Mouse (Mus musculus): ENCODE measurements around the gene Xrn1. TPM values are rescaled to one million over a fixed set of nuclear protein-coding genes. Genes with fewer than 3 reads are reported as not detected.

Gene Xrn1
- polyA plus RNA-seq, 1 experiment from 2014 or later: 19.4 TPM

- no peak overlapping the region for H3K4me2 ChIP-seq (ENCODE audit: low read length)
- 83% methylated on average over 3 of the region's 3 CpGs for WGBS
- ATAC-seq (replicated peaks; ENCODE audit: low FRiP score, low TSS enrichment, low read depth): no peak; the same call in 1 of the 2 replicates
Observed at GRCm38 (mm10) chr9:95959732-95960428, 5.3 kb downstream of the Xrn1 start.

GRCm38 (mm10) chr9:95961058-95961457, 6.5 kb downstream of the Xrn1 start:
- ATAC-seq (replicated peaks; ENCODE audit: low FRiP score, low TSS enrichment, low read depth) (no peak), DNase-seq (ENCODE audit: low spot score) (no peak)
- no peaks in the 10 kb centered on the region for H3K27me3 ChIP-seq (replicated peaks; ENCODE audit: control insufficient read depth, insufficient read depth, low read length)

More at GRCm38 (mm10) chr9:95959732-95960428, 5.3 kb downstream of the Xrn1 start:
- no peak overlapping the region for H3K4me3 ChIP-seq (ENCODE audit: low read depth, low read length)
- no peaks in the 10 kb centered on the region for H3K4me1 ChIP-seq (replicated peaks; ENCODE audit: control insufficient read depth, insufficient read depth, low read length)
- H3K27me3 ChIP-seq (replicated peaks; ENCODE audit: control insufficient read depth, insufficient read depth, low read length): no peaks in the 10 kb centered on the region
- no peak for DNase-seq (ENCODE audit: low spot score)
- H3K9ac ChIP-seq (ENCODE audit: low read length): no peak overlapping the region
- no peak overlapping the region for H3K27ac ChIP-seq (ENCODE audit: low read depth)
- no peaks in the 10 kb centered on the region for H3K9me3 ChIP-seq (ENCODE audit: control insufficient read depth, low read length)
- H3K36me3 ChIP-seq (ENCODE audit: control insufficient read depth, insufficient read depth, low read length): peaks cover 18% of the 10 kb centered on the region

DNA sequence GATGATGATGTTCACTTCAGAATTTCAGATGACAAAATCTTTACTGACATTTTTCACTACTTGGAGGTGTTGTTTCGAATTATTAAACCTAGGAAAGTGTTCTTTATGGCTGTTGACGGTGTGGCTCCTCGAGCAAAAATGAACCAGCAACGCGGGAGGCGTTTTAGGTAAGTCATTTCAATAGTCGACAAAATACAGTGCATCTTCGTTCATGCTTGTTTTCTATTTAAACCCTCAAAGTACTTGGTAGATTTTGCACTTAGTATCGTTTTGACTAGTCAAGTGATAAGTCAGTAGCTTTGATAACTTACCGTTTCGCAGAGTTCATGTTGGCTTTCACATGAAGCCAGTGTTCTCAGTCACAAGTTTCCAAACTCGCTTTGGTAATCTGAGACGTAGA, 9.5 kb downstream of the Xrn1 start:
- DNase-seq (ENCODE audit: low spot score) (no peak), ATAC-seq (replicated peaks; ENCODE audit: low FRiP score, low TSS enrichment, low read depth) (no peak)
- Histone ChIP-seq H3K4me2 (ENCODE audit: low read length) (no peak overlapping the region), H3K27ac (ENCODE audit: low read depth) (no peak overlapping the region), H3K9ac (ENCODE audit: low read length) (no peak overlapping the region), H3K4me3 (ENCODE audit: low read depth, low read length) (no peak overlapping the region), H3K4me1 (replicated peaks; ENCODE audit: control insufficient read depth, insufficient read depth, low read length) (no peaks in the 10 kb centered on the region), H3K36me3 (ENCODE audit: control insufficient read depth, insufficient read depth, low read length) (peaks cover 49% of the 10 kb centered on the region), H3K27me3 (replicated peaks; ENCODE audit: control insufficient read depth, insufficient read depth, low read length) (no peaks in the 10 kb centered on the region), H3K9me3 (ENCODE audit: control insufficient read depth, low read length) (no peaks in the 10 kb centered on the region)
- WGBS: 96% methylated on average over 13 of the region's 13 CpGs

More at GRCm38 (mm10) chr9:95961058-95961457, 6.5 kb downstream of the Xrn1 start:
- Histone ChIP-seq H3K9ac (ENCODE audit: low read length) (no peak overlapping the region), H3K4me2 (ENCODE audit: low read length) (no peak overlapping the region), H3K36me3 (ENCODE audit: control insufficient read depth, insufficient read depth, low read length) (peaks cover 30% of the 10 kb centered on the region), H3K27ac (ENCODE audit: low read depth) (no peak overlapping the region), H3K9me3 (ENCODE audit: control insufficient read depth, low read length) (no peaks in the 10 kb centered on the region), H3K4me3 (ENCODE audit: low read depth, low read length) (no peak overlapping the region), H3K4me1 (replicated peaks; ENCODE audit: control insufficient read depth, insufficient read depth, low read length) (no peaks in the 10 kb centered on the region)

GRCm38 (mm10) chr9:95978279-95978678, 23.7 kb downstream of the Xrn1 start:
- Histone ChIP-seq H3K4me3 (ENCODE audit: low read depth, low read length) (no peak overlapping the region), H3K36me3 (ENCODE audit: control insufficient read depth, insufficient read depth, low read length) (peaks cover 70% of the 10 kb centered on the region), H3K4me2 (ENCODE audit: low read length) (no peak overlapping the region), H3K4me1 (replicated peaks; ENCODE audit: control insufficient read depth, insufficient read depth, low read length) (no peaks in the 10 kb centered on the region), H3K27me3 (replicated peaks; ENCODE audit: control insufficient read depth, insufficient read depth, low read length) (no peaks in the 10 kb centered on the region), H3K9ac (ENCODE audit: low read length) (no peak overlapping the region), H3K9me3 (ENCODE audit: control insufficient read depth, low read length) (no peaks in the 10 kb centered on the region), H3K27ac (ENCODE audit: low read depth) (no peak overlapping the region)
- 86% methylated on average over 2 of the region's 2 CpGs for WGBS
- DNase-seq (ENCODE audit: low spot score) (no peak), ATAC-seq (replicated peaks; ENCODE audit: low FRiP score, low TSS enrichment, low read depth) (no peak)

DNA sequence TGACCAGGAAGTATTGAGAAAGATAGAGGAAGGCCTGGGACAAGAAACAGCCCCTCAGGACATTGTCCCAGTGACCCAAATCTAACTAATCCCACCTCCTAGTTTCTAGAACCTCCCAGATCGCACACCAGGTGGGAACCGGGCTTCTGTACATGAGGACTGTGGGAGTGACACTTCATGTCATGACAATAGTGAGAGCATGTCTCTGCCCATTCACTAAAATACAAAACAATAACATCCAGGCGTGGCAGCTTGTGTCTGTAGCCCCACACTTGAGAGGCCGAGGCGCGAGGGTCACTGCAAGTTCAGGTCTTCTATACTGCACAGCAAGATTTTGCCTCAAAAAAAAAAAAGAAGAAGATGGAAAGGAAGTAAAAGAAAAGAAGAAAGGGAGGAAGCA, 25.3 kb downstream of the Xrn1 start:
- Histone ChIP-seq H3K4me3 (ENCODE audit: low read depth, low read length) (no peak overlapping the region), H3K27ac (ENCODE audit: low read depth) (no peak overlapping the region), H3K9ac (ENCODE audit: low read length) (no peak overlapping the region), H3K9me3 (ENCODE audit: control insufficient read depth, low read length) (no peaks in the 10 kb centered on the region), H3K4me2 (ENCODE audit: low read length) (no peak overlapping the region), H3K27me3 (replicated peaks; ENCODE audit: control insufficient read depth, insufficient read depth, low read length) (no peaks in the 10 kb centered on the region), H3K4me1 (replicated peaks; ENCODE audit: control insufficient read depth, insufficient read depth, low read length) (no peaks in the 10 kb centered on the region), H3K36me3 (ENCODE audit: control insufficient read depth, insufficient read depth, low read length) (peaks cover 69% of the 10 kb centered on the region)
- ATAC-seq (replicated peaks; ENCODE audit: low FRiP score, low TSS enrichment, low read depth) (no peak), DNase-seq (ENCODE audit: low spot score) (no peak)
- 90% methylated on average over 6 of the region's 6 CpGs for WGBS

DNA sequence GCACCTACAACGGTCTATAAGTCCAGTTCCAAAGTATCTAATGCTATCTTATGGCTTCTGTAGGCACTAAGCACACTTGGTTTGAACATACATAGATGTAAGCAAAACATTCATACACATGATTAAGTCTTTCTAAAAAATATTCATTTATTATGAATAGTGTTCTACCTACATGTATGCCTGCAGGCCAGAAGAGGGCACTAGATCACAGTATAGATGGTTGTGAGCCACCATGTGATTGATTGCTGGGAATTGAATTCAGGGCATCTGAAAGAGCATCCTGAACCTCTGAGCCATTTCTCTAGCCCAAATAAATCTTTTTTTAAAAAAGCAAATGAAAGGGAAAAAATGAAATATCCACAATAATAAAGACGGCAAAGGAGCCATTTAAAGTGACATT, 37.7 kb downstream of the Xrn1 start:
- Histone ChIP-seq H3K27me3 (replicated peaks; ENCODE audit: control insufficient read depth, insufficient read depth, low read length) (no peaks in the 10 kb centered on the region), H3K27ac (ENCODE audit: low read depth) (no peak overlapping the region), H3K9me3 (ENCODE audit: control insufficient read depth, low read length) (no peaks in the 10 kb centered on the region), H3K9ac (ENCODE audit: low read length) (no peak overlapping the region), H3K4me1 (replicated peaks; ENCODE audit: control insufficient read depth, insufficient read depth, low read length) (no peaks in the 10 kb centered on the region), H3K4me3 (ENCODE audit: low read depth, low read length) (no peak overlapping the region), H3K36me3 (ENCODE audit: control insufficient read depth, insufficient read depth, low read length) (peaks cover 71% of the 10 kb centered on the region), H3K4me2 (ENCODE audit: low read length) (no peak overlapping the region)
- DNase-seq (ENCODE audit: low spot score): no peak
- no peak for ATAC-seq (replicated peaks; ENCODE audit: low FRiP score, low TSS enrichment, low read depth)
- WGBS: 98% methylated on average over 2 of the region's 2 CpGs

- no peak for ATAC-seq (replicated peaks; ENCODE audit: low FRiP score, low TSS enrichment, low read depth)
- Histone ChIP-seq H3K9ac (ENCODE audit: low read length) (no peak overlapping the region), H3K4me2 (ENCODE audit: low read length) (no peak overlapping the region), H3K27me3 (replicated peaks; ENCODE audit: control insufficient read depth, insufficient read depth, low read length) (no peaks in the 10 kb centered on the region), H3K9me3 (ENCODE audit: control insufficient read depth, low read length) (no peaks in the 10 kb centered on the region), H3K36me3 (ENCODE audit: control insufficient read depth, insufficient read depth, low read length) (peaks cover 91% of the 10 kb centered on the region), H3K27ac (ENCODE audit: low read depth) (no peak overlapping the region), H3K4me1 (replicated peaks; ENCODE audit: control insufficient read depth, insufficient read depth, low read length) (no peaks in the 10 kb centered on the region), H3K4me3 (ENCODE audit: low read depth, low read length) (no peak overlapping the region)
- DNase-seq (ENCODE audit: low spot score): no peak
- WGBS: 82% methylated on average over 7 of the region's 7 CpGs
Observed at GRCm38 (mm10) chr9:96004455-96004854, 49.9 kb downstream of the Xrn1 start.

DNA sequence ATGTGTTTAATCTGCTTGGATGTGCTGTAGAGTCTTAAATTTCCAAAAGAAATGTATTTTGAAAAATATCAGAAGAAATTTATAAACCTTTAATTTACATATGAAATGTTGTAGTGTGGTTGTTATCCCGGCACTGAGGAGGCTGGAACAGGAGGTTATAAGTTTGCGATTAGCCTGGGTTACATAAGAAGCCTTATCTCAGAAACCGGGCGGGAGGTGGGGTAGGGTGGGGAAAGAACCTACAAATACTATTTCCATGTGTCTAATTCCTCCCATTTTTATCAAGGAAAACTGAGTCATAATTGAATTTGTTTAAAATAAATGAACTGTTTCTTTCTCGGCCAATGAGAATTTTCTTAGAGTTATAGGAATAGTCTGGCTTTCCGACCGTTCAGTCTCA, 56.1 kb downstream of the Xrn1 start:
- WGBS: 95% methylated on average over 7 of the region's 7 CpGs
- H3K9me3 ChIP-seq (ENCODE audit: control insufficient read depth, low read length): no peaks in the 10 kb centered on the region
- no peak overlapping the region for H3K9ac ChIP-seq (ENCODE audit: low read length)
- peaks cover 80% of the 10 kb centered on the region for H3K36me3 ChIP-seq (ENCODE audit: control insufficient read depth, insufficient read depth, low read length)
- H3K4me1 ChIP-seq (replicated peaks; ENCODE audit: control insufficient read depth, insufficient read depth, low read length): no peaks in the 10 kb centered on the region
- no peaks in the 10 kb centered on the region for H3K27me3 ChIP-seq (replicated peaks; ENCODE audit: control insufficient read depth, insufficient read depth, low read length)
- H3K4me3 ChIP-seq (ENCODE audit: low read depth, low read length): no peak overlapping the region
- DNase-seq (ENCODE audit: low spot score) (no peak), ATAC-seq (replicated peaks; ENCODE audit: low FRiP score, low TSS enrichment, low read depth) (no peak)
- H3K4me2 ChIP-seq (ENCODE audit: low read length): no peak overlapping the region
- no peak overlapping the region for H3K27ac ChIP-seq (ENCODE audit: low read depth)

DNA sequence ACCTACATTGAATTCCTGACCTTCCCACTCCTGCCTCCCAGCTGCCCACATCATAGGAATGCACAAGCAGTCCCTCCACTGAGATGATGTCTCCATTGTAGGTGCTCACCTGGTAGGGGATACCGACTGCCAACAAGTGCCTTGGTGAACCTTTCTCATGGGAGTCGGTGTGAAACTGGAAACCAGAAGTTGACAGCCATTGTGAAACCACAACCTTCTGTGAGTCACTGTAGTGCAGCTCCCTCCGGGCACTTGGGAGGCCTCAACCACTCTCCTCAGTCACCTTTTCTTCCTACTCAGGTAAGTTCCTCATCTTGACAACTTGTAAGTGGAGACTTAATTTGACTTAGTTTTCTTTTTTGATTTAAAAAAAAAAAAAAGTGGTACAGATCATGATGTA, 69.4 kb downstream of the Xrn1 start:
- H3K4me3 ChIP-seq (ENCODE audit: low read depth, low read length): no peak overlapping the region
- DNase-seq (ENCODE audit: low spot score): no peak
- WGBS: 92% methylated on average over 3 of the region's 3 CpGs
- H3K27me3 ChIP-seq (replicated peaks; ENCODE audit: control insufficient read depth, insufficient read depth, low read length): no peaks in the 10 kb centered on the region
- no peak overlapping the region for H3K27ac ChIP-seq (ENCODE audit: low read depth)
- H3K4me2 ChIP-seq (ENCODE audit: low read length): no peak overlapping the region
- H3K9ac ChIP-seq (ENCODE audit: low read length): no peak overlapping the region
- H3K9me3 ChIP-seq (ENCODE audit: control insufficient read depth, low read length): no peaks in the 10 kb centered on the region
- peaks cover 83% of the 10 kb centered on the region for H3K36me3 ChIP-seq (ENCODE audit: control insufficient read depth, insufficient read depth, low read length)
- ATAC-seq (replicated peaks; ENCODE audit: low FRiP score, low TSS enrichment, low read depth): no peak
- no peaks in the 10 kb centered on the region for H3K4me1 ChIP-seq (replicated peaks; ENCODE audit: control insufficient read depth, insufficient read depth, low read length)
